Mouse (Mus musculus) right cerebral cortex, postnatal 25 days (tissue): ENCODE data around the gene Mrps31.

Source experiments
- DNase-seq: peaks from one replicate; pipeline ENCODE4 v3.0.0; 2022

Mrps31 gene

GRCm38 (mm10) chr8:22411282-22411702, at the start of gene Mrps31:
Mrps31 (plus strand) TSS chr8:22411361.
- DNase-seq = peak; percentile 78

- no peak for DNase-seq
Observed at GRCm38 (mm10) chr8:22376311-22376710, 34.9 kb upstream of the Mrps31 start.

- no peak for DNase-seq
Observed at GRCm38 (mm10) chr8:22376903-22377302, 34.3 kb upstream of the Mrps31 start.

- peak; percentile 21 for DNase-seq
Observed at GRCm38 (mm10) chr8:22380934-22381333, 30.2 kb upstream of the Mrps31 start.

- no peak for DNase-seq
Observed at GRCm38 (mm10) chr8:22382824-22383595, 28.2 kb upstream of the Mrps31 start.

GRCm38 (mm10) chr8:22385158-22385557, 26.0 kb upstream of the Mrps31 start:
- DNase-seq = no peak

GRCm38 (mm10) chr8:22389874-22390273, 21.3 kb upstream of the Mrps31 start:
- DNase-seq = no peak

- DNase-seq = no peak
Observed at GRCm38 (mm10) chr8:22390766-22391463, 20.2 kb upstream of the Mrps31 start.

GRCm38 (mm10) chr8:22394471-22394870, 16.7 kb upstream of the Mrps31 start:
- no peak for DNase-seq

GRCm38 (mm10) chr8:22395256-22395655, 15.9 kb upstream of the Mrps31 start:
- no peak for DNase-seq

- no peak for DNase-seq
Observed at GRCm38 (mm10) chr8:22397811-22398141, 13.4 kb upstream of the Mrps31 start.

- peak; percentile 90 for DNase-seq
Observed at GRCm38 (mm10) chr8:22398142-22398951, 12.8 kb upstream of the Mrps31 start, which contains the start of gene Slc25a15. Slc25a15 (minus strand) TSS chr8:22398597.

GRCm38 (mm10) chr8:22399285-22399880, 11.8 kb upstream of the Mrps31 start:
- no peak for DNase-seq

GRCm38 (mm10) chr8:22400593-22400992, 10.6 kb upstream of the Mrps31 start:
- DNase-seq = no peak

- no peak for DNase-seq
Observed at GRCm38 (mm10) chr8:22403235-22403634, 7.9 kb upstream of the Mrps31 start.

GRCm38 (mm10) chr8:22405733-22406132, 5.4 kb upstream of the Mrps31 start:
- no peak for DNase-seq

GRCm38 (mm10) chr8:22410688-22411281, 376 bp upstream of the Mrps31 start:
- DNase-seq = no peak

GRCm38 (mm10) chr8:22411971-22412370, 810 bp downstream of the Mrps31 start:
- no peak for DNase-seq
